Mouse (Mus musculus) cerebellum, adult 2 months (tissue): ENCODE data around the gene Ranbp3.

Experiments
- CTCF ChIP-seq: fragments of 200-500 bp; IDR thresholded peaks from 2 replicates; pipeline ENCODE4 v1.5.1; 2011; ENCODE audit warnings: low read depth, mild to moderate bottlenecking, control low read depth, low read length, moderate library complexity, borderline replicate concordance; ENCODE audit not compliant: insufficient read depth
- POLR2A ChIP-seq: fragments of 200-500 bp; IDR thresholded peaks from 2 replicates; pipeline ENCODE4 v1.6.1; 2011; ENCODE audit warnings: low read length, control low read depth, borderline replicate concordance; ENCODE audit not compliant: insufficient read depth

DNA sequence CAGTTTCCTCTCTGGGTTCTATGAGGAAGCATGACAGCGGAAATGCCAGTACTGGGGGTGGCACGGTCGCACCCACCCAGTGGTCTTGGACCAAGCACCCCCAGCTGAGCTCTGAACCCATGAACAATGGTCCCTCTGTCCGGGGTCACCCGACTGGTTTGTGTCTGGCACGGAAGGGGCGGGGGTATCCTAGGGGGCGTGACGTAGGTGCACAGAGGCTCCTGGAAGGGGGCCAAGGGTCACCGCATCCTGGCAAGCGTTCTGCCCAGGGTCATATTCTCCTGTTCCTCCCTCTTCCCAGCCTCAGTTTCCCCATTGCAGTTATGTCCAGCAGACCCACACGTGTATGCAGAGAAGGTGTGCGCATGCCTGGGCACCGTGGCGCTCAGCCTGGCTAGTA is 80.4 kb downstream of the Ranbp3 start:
- TF ChIP-seq CTCF (no peak), POLR2A (no peak)
